Mouse (Mus musculus) E14TG2a.4 (cell line): Measurements from ENCODE around the gene Clec2l.

ENCODE experiments used
- CTCF ChIP-seq: conservative IDR thresholded peaks from 2 replicates; pipeline ENCODE4 v1.5.1; 2014; ENCODE audit warnings: low read length
- NANOG ChIP-seq: IDR thresholded peaks from 2 replicates; pipeline ENCODE4 v1.6.1; 2014; ENCODE audit warnings: borderline replicate concordance, low read length, mixed read lengths
- POU5F1 ChIP-seq: IDR thresholded peaks from 2 replicates; pipeline ENCODE4 v1.6.1; 2014; ENCODE audit warnings: low read length, borderline replicate concordance

DNA sequence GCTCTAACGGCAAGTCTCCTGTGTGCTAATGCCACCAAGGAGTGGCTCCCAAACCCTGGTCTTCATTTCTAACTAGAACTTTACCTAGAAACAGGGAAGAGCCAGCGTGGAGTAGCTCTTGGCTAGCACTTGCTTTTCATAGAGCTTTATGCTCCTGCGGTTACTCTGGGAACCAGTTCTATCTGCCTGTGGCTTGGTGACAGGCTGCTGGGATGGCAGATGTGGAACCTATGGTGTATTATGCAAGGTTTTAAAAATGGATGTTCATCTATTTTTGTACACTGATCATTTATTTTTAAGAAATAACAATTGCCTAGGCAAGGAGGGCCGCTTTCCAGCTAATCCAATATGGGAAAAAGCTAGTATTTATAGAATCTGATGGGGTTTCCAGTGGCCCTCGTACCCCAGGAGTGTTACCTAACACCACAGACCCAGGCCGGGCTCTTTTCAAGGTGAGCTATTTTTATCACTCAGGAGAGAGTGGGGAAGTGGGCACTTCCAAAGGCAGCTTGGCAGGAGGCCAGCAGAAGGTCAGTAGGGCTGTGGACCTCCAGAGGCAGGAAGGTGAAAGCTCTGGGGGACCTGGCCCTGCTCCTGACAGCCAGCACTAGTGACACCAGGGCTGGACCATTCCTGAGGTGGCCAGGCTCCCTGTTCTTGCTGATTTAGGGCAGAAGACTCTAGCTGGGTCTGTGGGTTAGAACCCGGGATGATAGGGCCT is 41.6 kb downstream of the Clec2l start:
- TF ChIP-seq CTCF, result no peak
- TF ChIP-seq NANOG, result no peak
- TF ChIP-seq POU5F1, result no peak
